Mouse (Mus musculus) MEL (cell line): ENCODE measurements around the gene Tifab.

Source experiments
- CTCF ChIP-seq, 3 experiments: IDR thresholded peaks in 2 of 3; conservative IDR thresholded peaks in 1 of 3; 2 replicates each; pipeline ENCODE4 v1.5.1; 2011 to 2012; ENCODE audit warnings: low read length in 3 of 3, low read depth in 2 of 3, mild to moderate bottlenecking in 2 of 3, improper control_type of control experiment in 1 of 3, inconsistent platforms in 1 of 3, mixed read lengths in 1 of 3, moderate library complexity in 1 of 3; ENCODE audit not compliant: control insufficient read depth in 1 of 3, insufficient read depth in 1 of 3, poor library complexity in 1 of 3, severe bottlenecking in 1 of 3
- EP300 ChIP-seq, 2 experiments: IDR thresholded peaks; 2 replicates each; pipeline ENCODE4 v1.6.1; 2011; ENCODE audit warnings: improper control_type of control experiment in 2 of 2, low read length in 2 of 2, low read depth in 1 of 2, mild to moderate bottlenecking in 1 of 2
- GATA1 ChIP-seq: IDR thresholded peaks from 2 replicates; pipeline ENCODE4 v1.6.1; 2011; ENCODE audit warnings: low read depth, low read length, improper control_type of control experiment
- HCFC1 ChIP-seq: IDR thresholded peaks from 2 replicates; pipeline ENCODE4 v1.6.1; 2012; ENCODE audit warnings: low read depth, mild to moderate bottlenecking, inconsistent platforms, low read length, improper control_type of control experiment, moderate library complexity
- MAFK ChIP-seq: IDR thresholded peaks from 2 replicates; pipeline ENCODE4 v1.6.1; 2011; ENCODE audit warnings: low read depth, mild to moderate bottlenecking, low read length, improper control_type of control experiment, borderline replicate concordance
- MAX ChIP-seq: IDR thresholded peaks from 2 replicates; pipeline ENCODE4 v1.6.1; 2011; ENCODE audit warnings: low read length, improper control_type of control experiment
- MXI1 ChIP-seq: IDR thresholded peaks from 2 replicates; pipeline ENCODE4 v1.6.1; 2011; ENCODE audit warnings: mild to moderate bottlenecking, low read depth, low read length, improper control_type of control experiment
- POLR2A ChIP-seq, 2 experiments: IDR thresholded peaks; 2 replicates each; pipeline ENCODE4 v1.6.1; 2011 to 2012; ENCODE audit warnings: low read length in 2 of 2, mild to moderate bottlenecking in 2 of 2, control low read depth in 1 of 2, improper control_type of control experiment in 1 of 2, low read depth in 1 of 2, moderate library complexity in 1 of 2; ENCODE audit not compliant: control insufficient read depth in 1 of 2, insufficient read depth in 1 of 2, poor library complexity in 1 of 2
- SMC3 ChIP-seq: IDR thresholded peaks from 2 replicates; pipeline ENCODE4 v1.6.1; 2011; ENCODE audit warnings: low read depth, low read length, improper control_type of control experiment
- TAL1 ChIP-seq: IDR thresholded peaks from 2 replicates; pipeline ENCODE4 v1.6.1; 2012; ENCODE audit warnings: mild to moderate bottlenecking, inconsistent platforms, low read length, moderate library complexity, mixed read lengths
- TBP ChIP-seq: IDR thresholded peaks from 2 replicates; pipeline ENCODE4 v1.8.0; 2011; ENCODE audit warnings: low read depth, low read length, improper control_type of control experiment
- TCF12 ChIP-seq: IDR thresholded peaks from 2 replicates; pipeline ENCODE4 v1.6.1; 2014; ENCODE audit warnings: low read depth, mild to moderate bottlenecking, inconsistent platforms, low read length, improper control_type of control experiment, moderate library complexity
- ZC3H11A ChIP-seq: IDR thresholded peaks from 2 replicates; pipeline ENCODE4 v1.6.1; 2012; ENCODE audit warnings: low read depth, mild to moderate bottlenecking, inconsistent platforms, low read length, improper control_type of control experiment
- ZKSCAN1 ChIP-seq: IDR thresholded peaks from 2 replicates; pipeline ENCODE4 v1.6.1; 2012; ENCODE audit warnings: low read depth, mild to moderate bottlenecking, inconsistent platforms, low read length, improper control_type of control experiment, moderate library complexity

DNA sequence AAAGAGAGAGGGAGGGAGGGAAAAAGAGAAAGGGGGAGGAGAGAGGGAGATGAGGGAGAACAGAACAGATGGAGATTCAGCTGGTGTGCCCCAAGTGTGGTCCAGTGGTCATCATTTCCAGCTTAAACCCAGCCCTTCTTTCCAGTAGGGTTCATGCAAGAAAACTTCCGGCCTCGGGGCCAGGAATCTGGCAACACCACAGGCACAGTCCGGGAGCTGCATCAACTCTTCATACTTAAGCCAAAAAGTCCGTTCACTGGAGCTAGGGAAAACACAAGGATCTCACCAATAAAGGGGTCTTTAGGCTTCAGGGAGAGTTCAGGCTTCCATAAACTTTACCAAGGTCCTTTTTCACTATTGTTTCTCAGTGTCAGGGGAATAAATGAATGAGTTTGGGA lies 44.2 kb upstream of the Tifab start:
- TF ChIP-seq TBP (no peak), HCFC1 (no peak), MXI1 (no peak), CTCF (IDR thresholded peaks at IDR 0.05 in 2 of 3, conservative IDR thresholded peaks at IDR 0.05 in 1 of 3; ENCODE audit: control insufficient read depth in 1 of 3, insufficient read depth in 1 of 3, low read depth in 2 of 3, low read length in 3 of 3, poor library complexity in 1 of 3, severe bottlenecking in 1 of 3) (no peak), ZC3H11A (no peak), ZKSCAN1 (no peak), EP300 (IDR thresholded peaks at IDR 0.05; ENCODE audit: low read depth in 1 of 2, low read length in 2 of 2) (no peak), TAL1 (no peak), POLR2A (IDR thresholded peaks at IDR 0.05; ENCODE audit: control insufficient read depth in 1 of 2, insufficient read depth in 1 of 2, low read depth in 1 of 2, low read length in 2 of 2, poor library complexity in 1 of 2) (no peak), GATA1 (no peak), TCF12 (no peak), MAFK (no peak), SMC3 (no peak), MAX (no peak)
